Mouse (Mus musculus) forebrain, embryonic 13.5 days (tissue): ENCODE results near the gene Igf1. TPM values are rescaled to one million over a fixed set of nuclear protein-coding genes. Genes with fewer than 3 reads are reported as not detected.

Source experiments
- ATAC-seq: fragments of 200-750 bp; cut with Nextera tagmentation; 2 replicates; pipeline ENCODE4 v1.8.0; 2017
- H3K27ac ChIP-seq: fragments of 300-500 bp; sonication (generic); 2 replicates; pipeline ENCODE4 v1.5.1; 2015; ENCODE audit warnings: inconsistent platforms, mild to moderate bottlenecking, moderate library complexity
- H3K27me3 ChIP-seq: fragments of 300-500 bp; sonication (generic); 2 replicates; pipeline ENCODE4 v1.6.1; 2015; ENCODE audit warnings: mild to moderate bottlenecking, inconsistent platforms
- H3K36me3 ChIP-seq: fragments of 300-500 bp; sonication (generic); 2 replicates; pipeline ENCODE4 v1.6.1; 2015; ENCODE audit warnings: mild to moderate bottlenecking, inconsistent platforms; ENCODE audit not compliant: poor library complexity, severe bottlenecking
- H3K4me1 ChIP-seq: fragments of 300-500 bp; sonication (generic); 2 replicates; pipeline ENCODE4 v1.6.1; 2015; ENCODE audit warnings: inconsistent platforms
- H3K4me2 ChIP-seq: fragments of 300-500 bp; sonication (generic); 2 replicates; pipeline ENCODE4 v1.6.1; 2015; ENCODE audit warnings: inconsistent platforms, mild to moderate bottlenecking, moderate library complexity
- H3K4me3 ChIP-seq: fragments of 300-500 bp; sonication (generic); 2 replicates; pipeline ENCODE4 v1.5.1; 2015; ENCODE audit warnings: mild to moderate bottlenecking, inconsistent platforms
- H3K9ac ChIP-seq: fragments of 300-500 bp; sonication (generic); 2 replicates; pipeline ENCODE4 v1.6.1; 2015; ENCODE audit warnings: mild to moderate bottlenecking, inconsistent platforms
- H3K9me3 ChIP-seq: fragments of 300-500 bp; sonication (generic); replicated peaks from 2 replicates; pipeline ENCODE4 v1.6.1; 2016; ENCODE audit warnings: inconsistent platforms
- WGBS: fragments of 180-500 bp; shearing (Covaris S2); methylation state at CpG from one replicate; pipeline ENCODE4 v1.1.7; 2015; 5-methylcytosine and 5-hydroxymethylcytosine counted together
- polyA plus RNA-seq: library from polyadenylated mRNA; unstranded; fragments of >200 nt; fragmentation: Nextera tagmentation; extraction: Ambion mirVana; gene quantifications from 2 replicates; pipeline ENCODE4 v1.2.1, GENCODE M21; 2015

Igf1 gene
- polyA plus RNA-seq, 1 experiment from 2014 or later: 1.7 TPM

- no peaks in the 10 kb centered on the region for H3K9me3 ChIP-seq
- H3K4me2 ChIP-seq: no peak overlapping the region
- ATAC-seq: no peak
- no peak overlapping the region for H3K27ac ChIP-seq
- H3K9ac ChIP-seq: no peak overlapping the region
- peaks cover 20% of the 10 kb centered on the region; the same call in 1 of the 2 replicates for H3K27me3 ChIP-seq
- H3K4me1 ChIP-seq: peaks cover 26% of the 10 kb centered on the region
- H3K4me3 ChIP-seq: no peak overlapping the region
- 82% methylated on average over 7 of the region's 7 CpGs for WGBS
- H3K36me3 ChIP-seq: no peaks in the 10 kb centered on the region
Measured at GRCm38 (mm10) chr10:87862899-87863298, 4.8 kb downstream of the Igf1 start.

- ATAC-seq: no peak
- no peaks in the 10 kb centered on the region for H3K9me3 ChIP-seq
- H3K27ac ChIP-seq: no peak overlapping the region
- H3K9ac ChIP-seq: no peak overlapping the region
- peaks cover 15% of the 10 kb centered on the region; the same call in 1 of the 2 replicates for H3K27me3 ChIP-seq
- H3K36me3 ChIP-seq: no peaks in the 10 kb centered on the region
- H3K4me3 ChIP-seq: no peak overlapping the region
- peaks cover 24% of the 10 kb centered on the region for H3K4me1 ChIP-seq
- H3K4me2 ChIP-seq: no peak overlapping the region
- WGBS: 92% methylated on average over 4 of the region's 4 CpGs
Measured at GRCm38 (mm10) chr10:87863326-87863725, 5.3 kb downstream of the Igf1 start.

GRCm38 (mm10) chr10:87865712-87866111 is 7.6 kb downstream of the Igf1 start:
- Histone ChIP-seq H3K9ac (no peak overlapping the region), H3K9me3 (no peaks in the 10 kb centered on the region), H3K4me2 (no peak overlapping the region), H3K4me1 (peaks cover 10% of the 10 kb centered on the region), H3K36me3 (no peaks in the 10 kb centered on the region), H3K27ac (no peak overlapping the region), H3K4me3 (no peak overlapping the region), H3K27me3 (peaks cover 7% of the 10 kb centered on the region; the same call in 1 of the 2 replicates)
- ATAC-seq: no peak
- WGBS: 90% methylated on average over 9 of the region's 9 CpGs

- WGBS: 92% methylated on average over 8 of the region's 8 CpGs
- no peak overlapping the region for H3K9ac ChIP-seq
- no peak for ATAC-seq
- peaks cover 7% of the 10 kb centered on the region; the same call in 1 of the 2 replicates for H3K4me1 ChIP-seq
- H3K27me3 ChIP-seq: 0 out of 2 replicates have a peak, but pooled peaks cover under 1% of the 10 kb centered on the region
- H3K9me3 ChIP-seq: no peaks in the 10 kb centered on the region
- no peak overlapping the region for H3K27ac ChIP-seq
- no peaks in the 10 kb centered on the region for H3K36me3 ChIP-seq
- no peak overlapping the region for H3K4me2 ChIP-seq
- no peak overlapping the region for H3K4me3 ChIP-seq
Measured at GRCm38 (mm10) chr10:87866448-87866847, 8.4 kb downstream of the Igf1 start.

- Histone ChIP-seq H3K4me1 (peaks cover 14% of the 10 kb centered on the region), H3K27me3 (no peaks in the 10 kb centered on the region), H3K27ac (no peak overlapping the region), H3K36me3 (no peaks in the 10 kb centered on the region), H3K9me3 (no peaks in the 10 kb centered on the region), H3K9ac (no peak overlapping the region), H3K4me2 (no peak overlapping the region), H3K4me3 (no peak overlapping the region)
- ATAC-seq: no peak
- WGBS: 87% methylated on average over 2 of the region's 2 CpGs
Measured at GRCm38 (mm10) chr10:87867217-87867616, 9.2 kb downstream of the Igf1 start.

GRCm38 (mm10) chr10:87867631-87868030 is 9.6 kb downstream of the Igf1 start:
- Histone ChIP-seq H3K4me3 (no peak overlapping the region), H3K9ac (no peak overlapping the region), H3K27me3 (no peaks in the 10 kb centered on the region), H3K4me2 (no peak overlapping the region), H3K36me3 (no peaks in the 10 kb centered on the region), H3K9me3 (no peaks in the 10 kb centered on the region), H3K4me1 (peaks cover 19% of the 10 kb centered on the region), H3K27ac (no peak overlapping the region)
- no peak for ATAC-seq
- WGBS: 82% methylated on average over 4 of the region's 4 CpGs

GRCm38 (mm10) chr10:87868349-87869053 is 10.4 kb downstream of the Igf1 start:
- Histone ChIP-seq H3K4me2 (no peak overlapping the region), H3K4me1 (peaks cover 23% of the 10 kb centered on the region), H3K9me3 (no peaks in the 10 kb centered on the region), H3K27me3 (no peaks in the 10 kb centered on the region), H3K27ac (no peak overlapping the region), H3K36me3 (no peaks in the 10 kb centered on the region), H3K4me3 (no peak overlapping the region), H3K9ac (no peak overlapping the region)
- ATAC-seq: no peak
- 31% methylated on average over 9 of the region's 9 CpGs for WGBS

- 68% methylated on average over 2 of the region's 2 CpGs for WGBS
- peaks cover 23% of the 10 kb centered on the region for H3K4me1 ChIP-seq
- no peak overlapping the region for H3K27ac ChIP-seq
- H3K4me3 ChIP-seq: no peak overlapping the region
- no peak overlapping the region for H3K9ac ChIP-seq
- no peaks in the 10 kb centered on the region for H3K27me3 ChIP-seq
- H3K9me3 ChIP-seq: no peaks in the 10 kb centered on the region
- H3K4me2 ChIP-seq: no peak overlapping the region
- H3K36me3 ChIP-seq: no peaks in the 10 kb centered on the region
- no peak for ATAC-seq
Measured at GRCm38 (mm10) chr10:87869151-87869550, 11.1 kb downstream of the Igf1 start.

- WGBS: 63% methylated on average over 1 of the region's 1 CpGs
- Histone ChIP-seq H3K27ac (no peak overlapping the region), H3K9ac (no peak overlapping the region), H3K4me2 (no peak overlapping the region), H3K36me3 (no peaks in the 10 kb centered on the region), H3K27me3 (no peaks in the 10 kb centered on the region), H3K9me3 (no peaks in the 10 kb centered on the region), H3K4me3 (no peak overlapping the region), H3K4me1 (peaks cover 23% of the 10 kb centered on the region)
- ATAC-seq: no peak
Measured at GRCm38 (mm10) chr10:87869691-87870090, 11.6 kb downstream of the Igf1 start.

- Histone ChIP-seq H3K4me2 (no peak overlapping the region), H3K36me3 (no peaks in the 10 kb centered on the region), H3K9me3 (no peaks in the 10 kb centered on the region), H3K4me1 (peaks cover 23% of the 10 kb centered on the region), H3K4me3 (no peak overlapping the region), H3K27ac (no peak overlapping the region), H3K9ac (no peak overlapping the region), H3K27me3 (no peaks in the 10 kb centered on the region)
- ATAC-seq: 0 out of 2 replicates have a peak, but pooled peaks have one; percentile 19
- 22% methylated on average over 8 of the region's 8 CpGs for WGBS
Measured at GRCm38 (mm10) chr10:87871863-87872647, 14.0 kb downstream of the Igf1 start.

GRCm38 (mm10) chr10:87872854-87873253 is 14.8 kb downstream of the Igf1 start:
- H3K27ac ChIP-seq: no peak overlapping the region
- 0 out of 2 replicates have a peak, but pooled peaks have one; percentile 33 for ATAC-seq
- no peak overlapping the region for H3K4me3 ChIP-seq
- peaks cover 23% of the 10 kb centered on the region for H3K4me1 ChIP-seq
- no peak overlapping the region for H3K4me2 ChIP-seq
- WGBS: 40% methylated on average over 5 of the region's 5 CpGs
- no peaks in the 10 kb centered on the region for H3K36me3 ChIP-seq
- H3K9me3 ChIP-seq: no peaks in the 10 kb centered on the region
- no peaks in the 10 kb centered on the region for H3K27me3 ChIP-seq
- H3K9ac ChIP-seq: no peak overlapping the region

GRCm38 (mm10) chr10:87873516-87873915 is 15.5 kb downstream of the Igf1 start:
- WGBS: 93% methylated on average over 3 of the region's 3 CpGs
- Histone ChIP-seq H3K27me3 (no peaks in the 10 kb centered on the region), H3K4me1 (peaks cover 18% of the 10 kb centered on the region), H3K36me3 (no peaks in the 10 kb centered on the region), H3K9ac (no peak overlapping the region), H3K4me2 (no peak overlapping the region), H3K27ac (no peak overlapping the region), H3K9me3 (no peaks in the 10 kb centered on the region), H3K4me3 (no peak overlapping the region)
- no peak for ATAC-seq
